Mouse (Mus musculus) liver, embryonic 14.5 days (tissue): Measurements from ENCODE around the gene Nacad.
"Not testable (repeated sequence)": the region's sequence is repeated elsewhere in the genome, so short reads cannot be mapped to it uniquely, and the experiment has no call there.

Source experiments
- CTCF ChIP-seq: IDR thresholded peaks from 2 replicates; pipeline ENCODE4 v1.5.1; 2016; ENCODE audit warnings: antibody characterized with exemption, low read depth, control low read depth
- EP300 ChIP-seq: IDR thresholded peaks from 2 replicates; pipeline ENCODE4 v1.6.1; 2016; ENCODE audit warnings: antibody characterized with exemption, low read depth

DNA sequence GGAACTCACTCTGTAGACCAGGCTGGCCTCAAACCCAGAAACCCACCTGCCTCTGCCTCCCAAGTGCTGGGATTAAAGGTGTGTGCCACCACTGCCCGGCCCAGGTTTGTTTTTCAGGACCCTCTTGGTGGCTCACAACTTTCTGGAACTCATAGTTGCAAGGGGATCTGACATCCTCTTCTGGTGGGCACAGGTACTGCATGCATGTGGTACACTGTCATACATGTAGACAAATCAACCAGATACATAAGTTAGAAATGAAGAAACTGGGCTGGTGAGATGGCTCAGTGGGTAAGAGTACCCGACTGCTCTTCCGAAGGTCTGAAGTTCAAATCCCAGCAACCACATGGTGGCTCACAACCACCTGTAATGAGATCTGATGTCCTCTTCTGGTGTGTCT is 47.1 kb upstream of the Nacad start:
- TF ChIP-seq CTCF: peak; percentile 48
- not testable (repeated sequence) for TF ChIP-seq EP300
